Mouse (Mus musculus): ENCODE results near the gene Smco1.

Gene Smco1

GRCm38 (mm10) chr16:32303886-32304285, 32.6 kb downstream of the Smco1 start:
- DNase-seq (ENCODE audit: inconsistent age in 2 of 2, low spot score in 1 of 2): no peak

GRCm38 (mm10) chr16:32311970-32312369, 40.7 kb downstream of the Smco1 start:
- DNase-seq (ENCODE audit: inconsistent age in 2 of 2, low spot score in 1 of 2): no peak

- DNase-seq (ENCODE audit: inconsistent age in 2 of 2, low spot score in 1 of 2): no peak
Measured at GRCm38 (mm10) chr16:32312386-32312785, 41.1 kb downstream of the Smco1 start.

- no peak for DNase-seq (ENCODE audit: inconsistent age in 2 of 2, low spot score in 1 of 2)
Measured at GRCm38 (mm10) chr16:32312859-32313258, 41.6 kb downstream of the Smco1 start.

DNA sequence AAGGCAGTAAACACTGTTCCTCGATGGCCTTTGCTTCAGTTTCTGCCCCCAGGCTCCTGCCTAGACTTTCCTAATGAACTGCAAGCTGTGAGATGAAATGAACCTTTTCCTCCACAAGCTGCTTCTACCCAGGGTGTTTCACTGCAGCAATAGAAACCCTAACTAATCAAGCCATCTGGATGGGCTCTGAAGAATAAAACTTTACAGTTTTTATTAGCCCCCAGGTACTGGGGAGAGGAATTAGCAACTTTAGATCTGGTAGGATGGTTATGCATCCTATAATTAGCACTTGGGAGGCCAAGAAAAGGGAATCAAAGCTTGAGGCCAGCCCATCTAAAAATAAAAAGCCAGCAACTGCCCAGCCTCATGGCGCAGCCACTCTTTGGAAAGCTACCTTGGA, 45.3 kb downstream of the Smco1 start:
- no peak for DNase-seq (ENCODE audit: inconsistent age in 2 of 2, low spot score in 1 of 2)

DNA sequence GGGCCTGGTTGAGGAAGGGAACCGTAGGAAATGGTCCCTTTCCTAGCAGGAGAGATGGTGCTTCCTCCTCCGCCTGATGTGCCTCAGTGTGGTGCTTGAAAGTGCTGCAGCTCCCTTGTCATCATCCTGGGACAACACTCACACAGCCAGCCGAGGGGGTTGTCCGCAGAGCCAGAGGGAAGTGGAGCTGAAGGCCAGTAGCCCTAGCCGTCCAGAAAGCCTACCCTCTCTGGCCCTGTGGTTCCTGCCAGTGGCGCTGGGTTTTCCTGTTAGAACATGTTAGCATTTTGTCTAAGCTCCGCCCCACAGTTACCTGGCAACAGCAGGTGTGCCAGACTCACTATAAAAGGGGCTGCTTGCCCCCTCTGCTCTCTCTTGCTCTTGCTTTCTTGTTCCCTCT, 52.7 kb downstream of the Smco1 start:
- no peak for DNase-seq (ENCODE audit: inconsistent age in 2 of 2, low spot score in 1 of 2)
